Mouse (Mus musculus) thymus, adult 2 months (tissue): ENCODE data around the gene Phykpl. TPM values are rescaled to one million over a fixed set of nuclear protein-coding genes. Genes with fewer than 3 reads are reported as not detected.

Experiments
- DNase-seq: peaks from one replicate; pipeline ENCODE4 v3.0.0; 2021
- H3K27ac ChIP-seq: fragments of 200-500 bp; 2 replicates; pipeline ENCODE4 v1.5.1; 2012; ENCODE audit warnings: low read length, control low read depth; ENCODE audit not compliant: control insufficient read depth, insufficient read depth
- H3K27me3 ChIP-seq: fragments of 200-500 bp; 2 replicates; pipeline ENCODE4 v1.6.1; 2012; ENCODE audit warnings: mild to moderate bottlenecking, low read length, moderate library complexity, mixed read lengths; ENCODE audit not compliant: control insufficient read depth, insufficient read depth
- H3K36me3 ChIP-seq: fragments of 200-500 bp; 2 replicates; pipeline ENCODE4 v1.6.1; 2012; ENCODE audit warnings: mild to moderate bottlenecking, low read length, moderate library complexity; ENCODE audit not compliant: control insufficient read depth, insufficient read depth
- H3K4me1 ChIP-seq: fragments of 200-500 bp; replicated peaks from 2 replicates; pipeline ENCODE4 v1.6.1; 2012; ENCODE audit warnings: low read length; ENCODE audit not compliant: control insufficient read depth, insufficient read depth
- H3K4me3 ChIP-seq: fragments of 200-500 bp; 2 replicates; pipeline ENCODE4 v1.5.1; 2012; ENCODE audit warnings: mild to moderate bottlenecking, low read length, control low read depth, moderate library complexity; ENCODE audit not compliant: control insufficient read depth, insufficient read depth
- CTCF ChIP-seq: fragments of 200-500 bp; IDR thresholded peaks from 2 replicates; pipeline ENCODE4 v1.5.1; 2012; ENCODE audit warnings: mild to moderate bottlenecking, control low read depth, low read length, moderate library complexity, borderline replicate concordance; ENCODE audit not compliant: control insufficient read depth, poor library complexity, insufficient read depth; ENCODE audit errors: extremely low read depth
- POLR2A ChIP-seq: fragments of 200-500 bp; IDR thresholded peaks from 2 replicates; pipeline ENCODE4 v1.6.1; 2012; ENCODE audit warnings: mild to moderate bottlenecking, low read length, control low read depth, moderate library complexity; ENCODE audit not compliant: control insufficient read depth, poor library complexity, insufficient read depth; ENCODE audit errors: extremely low read depth
- WGBS: fragments of 180-500 bp; shearing (Covaris S2); methylation state at CpG from one replicate; pipeline ENCODE4 v1.1.7; 2018; 5-methylcytosine and 5-hydroxymethylcytosine counted together
- polyA plus RNA-seq: library from polyadenylated mRNA; depleted of rRNA; stranded (reverse); fragments of >200 nt; gene quantifications from 2 replicates; pipeline ENCODE4 v1.2.3, GENCODE M21; 2012

Gene Phykpl
- polyA plus RNA-seq, 1 experiment, result 21.8 TPM

- TF ChIP-seq POLR2A, result no peak
- no peak for TF ChIP-seq CTCF
- Histone ChIP-seq H3K27me3 (no peaks in the 10 kb centered on the region), H3K4me3 (peak overlapping the region; percentile 100), H3K36me3 (peaks cover 21% of the 10 kb centered on the region), H3K4me1 (peaks cover 10% of the 10 kb centered on the region), H3K27ac (no peak overlapping the region)
- under 1% methylated on average over 11 of the region's 11 CpGs for WGBS
- no peak for DNase-seq
Observed at GRCm38 (mm10) chr11:51620084-51620483, 35.5 kb downstream of the Phykpl start.

DNA sequence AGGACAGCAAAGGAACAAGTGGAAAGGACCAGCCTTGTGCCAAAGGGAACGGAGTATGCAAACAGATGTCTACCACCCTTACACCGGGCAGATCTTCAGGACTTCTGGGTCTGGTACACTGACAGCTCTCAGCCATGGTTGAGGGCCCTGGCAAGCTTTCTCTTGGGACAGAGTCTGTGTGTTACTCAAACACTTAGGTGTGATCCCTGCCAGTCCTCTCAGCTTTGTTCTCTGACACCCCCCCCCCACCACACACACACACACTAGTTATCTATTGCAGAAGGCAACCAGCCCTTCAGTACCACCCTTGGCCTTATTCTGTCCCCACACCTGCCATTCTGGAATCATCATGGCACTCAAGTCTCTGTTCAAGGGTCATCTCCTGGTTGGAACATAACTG lies 37.2 kb downstream of the Phykpl start:
- Histone ChIP-seq H3K36me3 (peaks cover 32% of the 10 kb centered on the region), H3K27me3 (no peaks in the 10 kb centered on the region), H3K4me1 (peaks cover 6% of the 10 kb centered on the region), H3K27ac (no peak overlapping the region), H3K4me3 (no peak overlapping the region)
- DNase-seq, result no peak
- WGBS, result 97% methylated on average over 2 of the region's 2 CpGs
- TF ChIP-seq POLR2A (no peak), CTCF (no peak)

DNA sequence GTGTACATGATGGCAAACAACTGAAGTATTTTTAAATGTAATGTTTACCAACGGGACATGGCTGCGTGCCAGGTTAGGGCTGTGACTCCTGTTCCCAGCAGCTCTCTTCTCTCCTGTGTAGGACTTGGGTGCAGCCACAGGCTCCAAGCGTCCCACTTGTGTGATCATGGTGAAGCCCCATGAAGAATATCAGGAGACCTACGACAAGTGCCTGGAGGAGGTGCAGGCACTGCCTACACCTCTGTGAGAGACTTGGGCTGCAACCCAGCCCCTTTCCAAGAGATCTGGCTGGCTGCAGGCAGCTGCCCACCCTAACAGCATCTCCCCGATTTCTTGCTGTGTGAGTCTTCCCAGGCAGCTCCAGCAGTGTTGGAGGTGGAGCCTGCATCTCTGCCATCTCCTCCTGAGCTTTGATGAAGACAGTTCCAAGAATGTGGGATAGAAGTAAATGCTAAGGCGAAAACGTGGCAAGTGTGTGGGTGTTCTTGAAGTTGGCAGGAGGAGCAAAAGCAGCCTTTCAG lies 38.5 kb downstream of the Phykpl start:
- no peak overlapping the region for H3K4me3 ChIP-seq
- TF ChIP-seq POLR2A (no peak), CTCF (no peak)
- WGBS, result 91% methylated on average over 7 of the region's 7 CpGs
- H3K36me3 ChIP-seq, result peaks cover 44% of the 10 kb centered on the region
- no peaks in the 10 kb centered on the region for H3K27me3 ChIP-seq
- H3K4me1 ChIP-seq, result peaks cover 6% of the 10 kb centered on the region
- H3K27ac ChIP-seq, result no peak overlapping the region
- DNase-seq, result no peak

DNA sequence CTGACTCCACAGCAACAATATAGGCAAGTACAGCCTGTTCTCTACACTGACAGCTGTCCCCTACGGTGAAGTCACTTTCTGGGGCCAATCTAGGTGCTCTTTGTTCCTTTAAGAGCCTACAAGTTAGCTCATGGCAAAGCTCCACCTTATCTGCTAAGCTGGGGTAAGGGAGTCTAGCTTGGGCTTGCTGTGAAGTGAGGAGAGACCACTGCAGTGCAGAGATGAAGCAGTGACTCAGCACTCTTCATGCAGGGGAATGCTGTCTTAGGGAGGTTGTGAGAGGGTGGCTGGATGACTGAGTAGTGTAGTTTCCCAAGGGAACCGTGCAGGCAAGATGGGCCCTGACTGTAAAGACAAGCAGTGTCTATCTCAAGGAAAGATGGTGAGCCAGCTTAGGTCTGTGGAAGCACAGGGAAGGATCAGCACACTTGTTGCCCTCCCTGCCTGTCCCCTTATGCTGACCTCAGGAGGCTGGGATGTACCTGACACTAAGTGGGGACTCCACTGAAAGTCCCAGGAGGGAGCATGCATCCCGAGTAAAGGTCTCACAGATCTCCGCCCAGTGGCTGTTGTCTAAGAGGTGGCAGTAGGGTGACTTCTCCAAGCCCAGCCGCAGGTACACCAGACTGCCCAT lies 40.7 kb downstream of the Phykpl start:
- no peak for TF ChIP-seq POLR2A
- no peak for TF ChIP-seq CTCF
- no peaks in the 10 kb centered on the region for H3K27me3 ChIP-seq
- no peak overlapping the region for H3K4me3 ChIP-seq
- H3K4me1 ChIP-seq, result peaks cover 2% of the 10 kb centered on the region
- no peak overlapping the region for H3K27ac ChIP-seq
- 90% methylated on average over 5 of the region's 5 CpGs for WGBS
- no peak for DNase-seq
- peaks cover 54% of the 10 kb centered on the region for H3K36me3 ChIP-seq

DNA sequence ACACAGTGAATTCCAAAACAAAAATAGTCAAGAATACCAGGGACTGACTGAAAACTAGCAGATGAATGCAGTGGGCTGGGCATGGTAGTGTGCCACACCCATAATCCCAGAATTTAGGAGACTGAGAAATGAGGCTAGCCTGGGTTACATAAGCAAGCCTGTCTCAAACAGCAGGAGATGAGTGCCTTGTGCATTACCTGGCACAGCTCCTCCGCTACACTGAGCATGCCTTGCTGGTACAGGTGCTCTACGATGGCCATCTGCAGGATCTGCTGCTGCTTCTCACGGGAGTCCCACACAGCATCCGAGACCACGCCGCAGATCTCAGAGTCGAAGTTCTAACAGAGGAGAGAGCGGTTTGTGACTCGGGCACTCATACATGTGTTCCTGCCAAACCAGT lies 42.9 kb downstream of the Phykpl start:
- Histone ChIP-seq H3K4me3 (no peak overlapping the region), H3K27me3 (no peaks in the 10 kb centered on the region), H3K4me1 (peaks cover 6% of the 10 kb centered on the region), H3K36me3 (peaks cover 54% of the 10 kb centered on the region), H3K27ac (no peak overlapping the region)
- TF ChIP-seq CTCF (no peak), POLR2A (no peak)
- DNase-seq, result no peak
- WGBS, result 96% methylated on average over 9 of the region's 9 CpGs

- no peak overlapping the region for H3K27ac ChIP-seq
- no peak overlapping the region for H3K4me3 ChIP-seq
- TF ChIP-seq CTCF (no peak), POLR2A (no peak)
- no peaks in the 10 kb centered on the region for H3K27me3 ChIP-seq
- DNase-seq, result no peak
- peaks cover 10% of the 10 kb centered on the region for H3K4me1 ChIP-seq
- peaks cover 54% of the 10 kb centered on the region for H3K36me3 ChIP-seq
- 92% methylated on average over 8 of the region's 8 CpGs for WGBS
Observed at GRCm38 (mm10) chr11:51627907-51628306, 43.4 kb downstream of the Phykpl start.
